Mouse (Mus musculus): Measurements from ENCODE around the gene Wdr81. TPM values are rescaled to one million over a fixed set of nuclear protein-coding genes. Genes with fewer than 3 reads are reported as not detected.

Wdr81 gene
- polyA plus RNA-seq, 1 experiment, result 17.3 TPM

GRCm38 (mm10) chr11:75400099-75400498, 54.4 kb downstream of the Wdr81 start:
- Histone ChIP-seq H3K36me3 (ENCODE audit: control insufficient read depth, insufficient read depth) (no peaks in the 10 kb centered on the region), H3K4me2 (ENCODE audit: low read depth) (peak overlapping the region; percentile 96), H3K4me3 (peak overlapping the region; percentile 6), H3ac (ENCODE audit: control insufficient read depth, insufficient read length) (no peak overlapping the region), H3K27me3 (ENCODE audit: control insufficient read depth, insufficient read depth, insufficient read length) (no peaks in the 10 kb centered on the region), H3K79me2 (ENCODE audit: control insufficient read depth, insufficient read depth) (no peaks in the 10 kb centered on the region)
- TF ChIP-seq SRF (IDR thresholded peaks at IDR 0.05; ENCODE audit: control insufficient read depth, insufficient read length, low read depth) (no peak), CEBPB (IDR thresholded peaks at IDR 0.05; ENCODE audit: insufficient read depth, poor library complexity, severe bottlenecking) (no peak), POLR2AphosphoS2 (IDR thresholded peaks at IDR 0.05; ENCODE audit: insufficient read length, low read depth) (peak; percentile 70), MYOD1 (IDR thresholded peaks at IDR 0.05; ENCODE audit: control insufficient read depth in 1 of 3, insufficient read length in 2 of 3, low read depth in 2 of 3) (peak; percentile 79 to 87 (median 84)), POLR2A (IDR thresholded peaks at IDR 0.05; ENCODE audit: insufficient read length, low read depth) (peak; percentile 67), MYOG (IDR thresholded peaks at IDR 0.05; ENCODE audit: control insufficient read depth in 1 of 3, insufficient read depth in 1 of 3, insufficient read length in 2 of 3, low read depth in 2 of 3) (peak; percentile 34 to 71 (median 35)), TCF3 (IDR thresholded peaks at IDR 0.05; ENCODE audit: insufficient read length, low read depth) (no peak), MAX (IDR thresholded peaks at IDR 0.05; ENCODE audit: low read depth) (no peak), USF1 (IDR thresholded peaks at IDR 0.05; ENCODE audit: low read depth) (peak; percentile 97), TCF12 (IDR thresholded peaks at IDR 0.05; ENCODE audit: insufficient read depth, poor library complexity, severe bottlenecking) (peak; percentile 29), E2F4 (IDR thresholded peaks at IDR 0.05; ENCODE audit: insufficient read depth) (no peak), REST (IDR thresholded peaks at IDR 0.05; ENCODE audit: insufficient read depth, insufficient read length) (no peak)

GRCm38 (mm10) chr11:75399411-75399841, 55.1 kb downstream of the Wdr81 start:
- TF ChIP-seq POLR2AphosphoS2 (IDR thresholded peaks at IDR 0.05; ENCODE audit: insufficient read length, low read depth) (peak; percentile 47), SRF (IDR thresholded peaks at IDR 0.05; ENCODE audit: control insufficient read depth, insufficient read length, low read depth) (peak; percentile 23), CEBPB (IDR thresholded peaks at IDR 0.05; ENCODE audit: insufficient read depth, poor library complexity, severe bottlenecking) (no peak), MYOG (IDR thresholded peaks at IDR 0.05; ENCODE audit: control insufficient read depth in 1 of 3, insufficient read depth in 1 of 3, insufficient read length in 2 of 3, low read depth in 2 of 3) (peak in 2 of 3 experiments; percentile 44 to 46), MYOD1 (IDR thresholded peaks at IDR 0.05; ENCODE audit: control insufficient read depth in 1 of 3, insufficient read length in 2 of 3, low read depth in 2 of 3) (peak in 2 of 3 experiments; percentile 73 to 83), TCF3 (IDR thresholded peaks at IDR 0.05; ENCODE audit: insufficient read length, low read depth) (no peak), REST (IDR thresholded peaks at IDR 0.05; ENCODE audit: insufficient read depth, insufficient read length) (no peak), MAX (IDR thresholded peaks at IDR 0.05; ENCODE audit: low read depth) (no peak), TCF12 (IDR thresholded peaks at IDR 0.05; ENCODE audit: insufficient read depth, poor library complexity, severe bottlenecking) (peak; percentile 47), POLR2A (IDR thresholded peaks at IDR 0.05; ENCODE audit: insufficient read length, low read depth) (peak; percentile 50), USF1 (IDR thresholded peaks at IDR 0.05; ENCODE audit: low read depth) (no peak), E2F4 (IDR thresholded peaks at IDR 0.05; ENCODE audit: insufficient read depth) (no peak)
- no peaks in the 10 kb centered on the region for H3K36me3 ChIP-seq (ENCODE audit: control insufficient read depth, insufficient read depth)
- no peaks in the 10 kb centered on the region for H3K79me2 ChIP-seq (ENCODE audit: control insufficient read depth, insufficient read depth)
- peak overlapping the region; percentile 6 for H3K4me3 ChIP-seq
- H3ac ChIP-seq (ENCODE audit: control insufficient read depth, insufficient read length), result no peak overlapping the region
- peak overlapping the region; percentile 96 for H3K4me2 ChIP-seq (ENCODE audit: low read depth)
- no peaks in the 10 kb centered on the region for H3K27me3 ChIP-seq (ENCODE audit: control insufficient read depth, insufficient read depth, insufficient read length)

GRCm38 (mm10) chr11:75397452-75397851, 57.1 kb downstream of the Wdr81 start:
- Histone ChIP-seq H3ac (ENCODE audit: control insufficient read depth, insufficient read length) (no peak overlapping the region), H3K4me3 (no peak overlapping the region), H3K4me2 (ENCODE audit: low read depth) (peak overlapping the region; percentile 38), H3K79me2 (ENCODE audit: control insufficient read depth, insufficient read depth) (no peaks in the 10 kb centered on the region), H3K36me3 (ENCODE audit: control insufficient read depth, insufficient read depth) (no peaks in the 10 kb centered on the region), H3K27me3 (ENCODE audit: control insufficient read depth, insufficient read depth, insufficient read length) (no peaks in the 10 kb centered on the region)
- TF ChIP-seq MYOD1 (IDR thresholded peaks at IDR 0.05; ENCODE audit: control insufficient read depth in 1 of 3, insufficient read length in 2 of 3, low read depth in 2 of 3), result no peak
- no peak for TF ChIP-seq USF1 (IDR thresholded peaks at IDR 0.05; ENCODE audit: low read depth)
- TF ChIP-seq SRF (IDR thresholded peaks at IDR 0.05; ENCODE audit: control insufficient read depth, insufficient read length, low read depth), result no peak
- no peak for TF ChIP-seq MYOG (IDR thresholded peaks at IDR 0.05; ENCODE audit: control insufficient read depth in 1 of 3, insufficient read depth in 1 of 3, insufficient read length in 2 of 3, low read depth in 2 of 3)
- TF ChIP-seq MAX (IDR thresholded peaks at IDR 0.05; ENCODE audit: low read depth), result no peak
- no peak for TF ChIP-seq TCF3 (IDR thresholded peaks at IDR 0.05; ENCODE audit: insufficient read length, low read depth)
- no peak for TF ChIP-seq REST (IDR thresholded peaks at IDR 0.05; ENCODE audit: insufficient read depth, insufficient read length)
- no peak for TF ChIP-seq POLR2AphosphoS2 (IDR thresholded peaks at IDR 0.05; ENCODE audit: insufficient read length, low read depth)
- TF ChIP-seq TCF12 (IDR thresholded peaks at IDR 0.05; ENCODE audit: insufficient read depth, poor library complexity, severe bottlenecking), result no peak
- no peak for TF ChIP-seq CEBPB (IDR thresholded peaks at IDR 0.05; ENCODE audit: insufficient read depth, poor library complexity, severe bottlenecking)
- no peak for TF ChIP-seq POLR2A (IDR thresholded peaks at IDR 0.05; ENCODE audit: insufficient read length, low read depth)
- TF ChIP-seq E2F4 (IDR thresholded peaks at IDR 0.05; ENCODE audit: insufficient read depth), result no peak

- no peak overlapping the region for H3K4me2 ChIP-seq (ENCODE audit: low read depth)
- peaks cover 1% of the 10 kb centered on the region for H3K36me3 ChIP-seq (ENCODE audit: control insufficient read depth, insufficient read depth)
- TF ChIP-seq TCF3 (IDR thresholded peaks at IDR 0.05; ENCODE audit: insufficient read length, low read depth) (no peak), MAX (IDR thresholded peaks at IDR 0.05; ENCODE audit: low read depth) (no peak)
Observed at GRCm38 (mm10) chr11:75395611-75396010, 58.9 kb downstream of the Wdr81 start.

More at GRCm38 (mm10) chr11:75395611-75396010, 58.9 kb downstream of the Wdr81 start:
- H3ac ChIP-seq (ENCODE audit: control insufficient read depth, insufficient read length), result no peak overlapping the region
- no peak overlapping the region for H3K4me3 ChIP-seq
- no peaks in the 10 kb centered on the region for H3K79me2 ChIP-seq (ENCODE audit: control insufficient read depth, insufficient read depth)
- H3K27me3 ChIP-seq (ENCODE audit: control insufficient read depth, insufficient read depth, insufficient read length), result no peaks in the 10 kb centered on the region

Other genes starting within 250 kb of the Wdr81 start
- 63.4 TPM for gene Rpa1, start 106.4 kb downstream of the Wdr81 start, polyA plus RNA-seq (2012; fragmentation: generic; extraction: Trizol)
- 6.9 TPM for gene Smyd4, start 106.3 kb downstream of the Wdr81 start, polyA plus RNA-seq (2012; fragmentation: generic; extraction: Trizol)
- gene Serpinf1, start 32.0 kb downstream of the Wdr81 start, polyA plus RNA-seq (2012; fragmentation: generic; extraction: Trizol), result 911 TPM
- 0.06 TPM for gene Serpinf2, start 15.1 kb downstream of the Wdr81 start, polyA plus RNA-seq (2012; fragmentation: generic; extraction: Trizol)
- 2.9 TPM for gene Tlcd2, start 7.0 kb upstream of the Wdr81 start, polyA plus RNA-seq (2012; fragmentation: generic; extraction: Trizol)
- 93.0 TPM for gene Prpf8, start 32.1 kb upstream of the Wdr81 start, polyA plus RNA-seq (2012; fragmentation: generic; extraction: Trizol)
- gene Rilp, start 55.4 kb upstream of the Wdr81 start, polyA plus RNA-seq (2012; fragmentation: generic; extraction: Trizol), result 4.6 TPM
- gene Scarf1, start 58.8 kb upstream of the Wdr81 start, polyA plus RNA-seq (2012; fragmentation: generic; extraction: Trizol), result 0.06 TPM
- 15.9 TPM for gene Slc43a2, start 77.0 kb upstream of the Wdr81 start, polyA plus RNA-seq (2012; fragmentation: generic; extraction: Trizol)
- gene Pitpna, start 133.4 kb upstream of the Wdr81 start, polyA plus RNA-seq (2012; fragmentation: generic; extraction: Trizol), result 125 TPM
- gene Inpp5k, start 176.3 kb upstream of the Wdr81 start, polyA plus RNA-seq (2012; fragmentation: generic; extraction: Trizol), result 20.7 TPM
- gene Myo1c, start 195.8 kb upstream of the Wdr81 start, polyA plus RNA-seq (2012; fragmentation: generic; extraction: Trizol), result 177 TPM
- gene Crk, start 224.5 kb upstream of the Wdr81 start, polyA plus RNA-seq (2012; fragmentation: generic; extraction: Trizol), result 34.5 TPM